Mouse (Mus musculus) neural tube, embryonic 13.5 days (tissue): Measurements from ENCODE around the gene Sh3bp1. TPM values are rescaled to one million over a fixed set of nuclear protein-coding genes. Genes with fewer than 3 reads are reported as not detected.
"Not testable (repeated sequence)": the region's sequence is repeated elsewhere in the genome, so short reads cannot be mapped to it uniquely, and the experiment has no call there.

Experiments used
- ATAC-seq: fragments of 200-750 bp; cut with Nextera tagmentation; 2 replicates; pipeline ENCODE4 v1.8.0; 2017; ENCODE audit warnings: low read depth, mild to moderate bottlenecking, moderate TSS enrichment, moderate library complexity
- H3K27ac ChIP-seq: fragments of 300-500 bp; sonication (generic); replicated peaks from 2 replicates; pipeline ENCODE4 v1.5.1; 2015; ENCODE audit warnings: moderate library complexity, mild to moderate bottlenecking, inconsistent platforms
- H3K27me3 ChIP-seq: fragments of 300-500 bp; sonication (generic); 2 replicates; pipeline ENCODE4 v1.6.1; 2015; ENCODE audit warnings: mild to moderate bottlenecking, inconsistent platforms
- H3K36me3 ChIP-seq: fragments of 300-500 bp; sonication (generic); 2 replicates; pipeline ENCODE4 v1.6.1; 2015; ENCODE audit warnings: mild to moderate bottlenecking, inconsistent platforms
- H3K4me1 ChIP-seq: fragments of 300-500 bp; sonication (generic); replicated peaks from 2 replicates; pipeline ENCODE4 v1.6.1; 2015; ENCODE audit warnings: inconsistent platforms
- H3K4me2 ChIP-seq: fragments of 300-500 bp; sonication (generic); 2 replicates; pipeline ENCODE4 v1.6.1; 2015; ENCODE audit warnings: inconsistent platforms, mild to moderate bottlenecking, moderate library complexity
- H3K4me3 ChIP-seq: fragments of 300-500 bp; sonication (generic); 2 replicates; pipeline ENCODE4 v1.5.1; 2015; ENCODE audit warnings: mild to moderate bottlenecking, inconsistent platforms
- H3K9ac ChIP-seq: fragments of 300-500 bp; sonication (generic); 2 replicates; pipeline ENCODE4 v1.6.1; 2015; ENCODE audit warnings: moderate library complexity, mild to moderate bottlenecking, inconsistent platforms
- H3K9me3 ChIP-seq: fragments of 300-500 bp; sonication (generic); 2 replicates; pipeline ENCODE4 v1.6.1; 2016; ENCODE audit warnings: inconsistent platforms
- WGBS: fragments of 180-500 bp; shearing (Covaris S2); methylation state at CpG from one replicate; pipeline ENCODE4 v1.1.7; 2015; 5-methylcytosine and 5-hydroxymethylcytosine counted together
- polyA plus RNA-seq: library from polyadenylated mRNA; unstranded; fragments of >200 nt; fragmentation: Nextera tagmentation; extraction: Ambion mirVana; gene quantifications from 2 replicates; pipeline ENCODE4 v1.2.1, GENCODE M21; 2015

Sh3bp1 gene
- polyA plus RNA-seq, 1 experiment from 2014 or later: 6.2 TPM

DNA sequence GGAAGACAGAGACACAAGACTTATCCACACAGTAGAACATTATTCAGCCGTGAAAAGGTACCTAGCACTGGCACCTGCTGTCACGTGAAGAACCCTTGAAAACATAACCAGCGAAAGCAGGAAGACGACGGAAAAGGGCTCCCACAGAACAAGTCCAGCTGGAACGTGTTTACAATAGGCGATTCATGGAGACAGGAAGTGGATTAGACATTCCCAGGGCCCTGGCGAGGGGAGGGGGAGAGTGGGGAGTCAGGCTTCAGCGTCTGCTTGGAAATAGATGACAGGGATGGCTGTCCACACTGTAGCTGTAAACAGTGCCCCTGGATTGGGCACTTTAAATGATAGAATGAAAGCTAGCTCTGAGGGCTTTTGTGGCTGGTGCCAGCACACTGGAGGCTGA, 31.2 kb upstream of the Sh3bp1 start:
- H3K4me2 ChIP-seq: peak overlapping the region; percentile 14; the same call in 1 of the 2 replicates
- no peak overlapping the region for H3K4me3 ChIP-seq
- peak overlapping the region; percentile 83 for H3K27ac ChIP-seq
- no peak overlapping the region for H3K9ac ChIP-seq
- no peaks in the 10 kb centered on the region for H3K36me3 ChIP-seq
- no peaks in the 10 kb centered on the region for H3K9me3 ChIP-seq
- peak; percentile 71 for ATAC-seq
- H3K4me1 ChIP-seq: peaks cover 13% of the 10 kb centered on the region
- H3K27me3 ChIP-seq: no peaks in the 10 kb centered on the region
- 25% methylated on average over 9 of the region's 9 CpGs for WGBS

DNA sequence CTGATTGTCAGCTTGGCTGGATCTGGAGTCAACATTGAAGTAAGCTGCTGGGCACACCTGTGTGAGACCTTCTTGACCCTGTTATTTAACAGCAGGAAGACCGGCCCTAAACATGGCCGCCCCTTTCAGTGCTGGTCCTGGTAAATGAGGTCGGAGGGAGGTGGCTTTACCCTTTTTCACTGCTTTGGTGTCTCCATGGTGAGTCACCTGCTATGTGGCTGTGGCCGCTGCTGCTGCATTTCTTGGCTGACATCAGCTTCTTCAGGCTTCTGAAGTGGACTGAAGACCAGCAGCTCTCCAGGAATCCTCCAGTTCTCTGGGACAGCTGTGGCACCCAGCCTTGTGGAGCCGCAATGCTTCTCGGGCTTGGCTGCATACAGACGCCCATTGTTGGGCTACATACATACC, 30.7 kb upstream of the Sh3bp1 start:
- ATAC-seq: peak; percentile 23
- no peaks in the 10 kb centered on the region for H3K9me3 ChIP-seq
- H3K27ac ChIP-seq: peak overlapping the region; percentile 83
- H3K4me2 ChIP-seq: peak overlapping the region; percentile 14; the same call in 1 of the 2 replicates
- no peak overlapping the region for H3K9ac ChIP-seq
- H3K4me3 ChIP-seq: no peak overlapping the region
- no peaks in the 10 kb centered on the region for H3K27me3 ChIP-seq
- 48% methylated on average over 7 of the region's 7 CpGs for WGBS
- H3K36me3 ChIP-seq: no peaks in the 10 kb centered on the region
- H3K4me1 ChIP-seq: peaks cover 15% of the 10 kb centered on the region

DNA sequence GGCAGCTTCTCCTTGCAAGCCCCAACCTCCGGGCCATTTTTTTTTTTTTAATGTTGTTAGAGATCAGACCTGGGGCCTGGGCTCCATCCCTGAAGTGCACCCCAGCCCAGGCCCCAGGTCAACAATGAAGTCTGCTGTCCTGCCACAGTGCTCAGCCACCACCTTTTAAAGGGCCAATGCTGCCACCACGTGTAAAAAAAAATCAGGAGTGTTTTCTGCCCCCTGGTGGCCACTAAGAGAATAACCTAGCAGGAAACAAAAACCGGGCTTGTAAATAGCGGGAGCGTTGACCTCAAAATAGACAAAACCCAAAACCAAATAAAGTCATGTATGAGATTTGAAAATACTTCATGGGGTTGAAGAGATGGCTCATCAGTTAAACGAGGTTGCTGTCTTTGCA, 29.8 kb upstream of the Sh3bp1 start:
- no peak for ATAC-seq
- no peaks in the 10 kb centered on the region for H3K9me3 ChIP-seq
- 25% methylated on average over 6 of the region's 6 CpGs for WGBS
- no peaks in the 10 kb centered on the region for H3K27me3 ChIP-seq
- H3K27ac ChIP-seq: no peak overlapping the region
- H3K4me1 ChIP-seq: peaks cover 17% of the 10 kb centered on the region
- H3K36me3 ChIP-seq: no peaks in the 10 kb centered on the region
- no peak overlapping the region for H3K4me3 ChIP-seq
- H3K9ac ChIP-seq: no peak overlapping the region
- H3K4me2 ChIP-seq: no peak overlapping the region

DNA sequence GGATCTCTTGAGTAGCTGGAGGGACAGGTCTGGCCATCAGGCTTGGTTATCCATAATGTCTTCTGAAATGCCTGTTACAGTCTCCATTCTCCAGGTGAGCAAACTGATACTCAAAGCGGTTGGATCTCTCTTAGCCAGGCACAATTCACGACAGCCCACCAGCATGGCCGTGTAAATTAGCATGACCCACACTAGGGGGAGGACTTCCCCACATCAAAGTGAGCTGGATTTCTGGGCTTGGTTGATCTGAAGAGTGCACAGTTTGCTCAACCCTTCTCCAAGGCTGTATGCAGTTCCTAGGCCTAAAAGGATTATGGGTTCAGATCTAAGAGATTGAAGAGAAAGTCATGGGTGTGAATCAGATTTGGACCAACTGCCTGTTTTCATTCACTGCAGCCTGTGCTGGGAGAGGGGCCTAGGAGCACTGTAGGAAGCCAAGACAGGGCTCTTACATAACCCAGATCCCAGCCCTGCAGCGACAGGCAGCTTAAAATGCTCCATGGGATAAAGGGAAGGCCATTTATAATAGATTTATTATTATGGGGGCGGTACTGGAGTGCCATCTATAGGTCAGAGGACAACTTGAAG, 27.5 kb upstream of the Sh3bp1 start:
- no peaks in the 10 kb centered on the region for H3K36me3 ChIP-seq
- H3K9me3 ChIP-seq: no peaks in the 10 kb centered on the region
- no peak overlapping the region for H3K4me3 ChIP-seq
- WGBS: 59% methylated on average over 5 of the region's 5 CpGs
- H3K4me2 ChIP-seq: no peak overlapping the region
- H3K27ac ChIP-seq: no peak overlapping the region
- no peaks in the 10 kb centered on the region for H3K27me3 ChIP-seq
- peaks cover 35% of the 10 kb centered on the region for H3K4me1 ChIP-seq
- H3K9ac ChIP-seq: no peak overlapping the region
- no peak for ATAC-seq

DNA sequence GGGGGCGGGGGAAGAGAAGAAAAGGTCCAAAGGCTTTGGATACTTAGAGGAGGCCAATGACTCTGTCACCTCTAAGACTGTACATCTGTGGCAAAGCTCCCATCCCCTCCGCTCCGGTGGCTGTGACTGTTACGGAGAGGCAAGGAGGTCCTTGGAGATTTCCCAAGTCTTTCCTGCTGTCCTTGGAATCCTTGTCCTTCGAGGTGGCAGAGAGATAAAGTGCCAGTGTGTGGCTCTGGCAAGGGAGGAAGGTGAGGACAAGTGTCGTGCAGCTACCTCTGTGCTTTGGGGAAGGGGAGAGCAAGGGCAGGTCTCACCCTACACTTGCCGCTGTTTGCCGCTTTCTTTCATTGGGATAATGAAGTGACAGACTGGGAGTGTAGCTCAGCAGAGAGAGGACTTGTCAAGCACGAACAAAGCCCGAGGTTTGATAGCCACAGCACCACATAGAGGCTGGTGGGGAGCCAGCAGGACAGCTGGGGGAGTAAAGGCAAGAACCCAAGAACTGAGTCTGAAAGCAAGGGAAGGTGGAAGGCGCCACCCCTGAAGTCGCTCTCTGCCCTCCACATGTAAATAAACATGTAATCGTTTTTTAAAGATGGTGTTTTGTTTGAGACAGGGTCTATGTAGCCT, 25.6 kb upstream of the Sh3bp1 start:
- Histone ChIP-seq H3K36me3 (no peaks in the 10 kb centered on the region), H3K4me1 (peaks cover 36% of the 10 kb centered on the region), H3K4me2 (no peak overlapping the region), H3K9ac (0 out of 2 replicates have a peak overlapping the region, but pooled peaks have one; percentile 14), H3K4me3 (no peak overlapping the region), H3K27ac (0 out of 2 replicates have a peak overlapping the region, but pooled peaks have one; percentile 42), H3K9me3 (no peaks in the 10 kb centered on the region), H3K27me3 (no peaks in the 10 kb centered on the region)
- ATAC-seq: no peak
- 57% methylated on average over 13 of the region's 13 CpGs for WGBS

DNA sequence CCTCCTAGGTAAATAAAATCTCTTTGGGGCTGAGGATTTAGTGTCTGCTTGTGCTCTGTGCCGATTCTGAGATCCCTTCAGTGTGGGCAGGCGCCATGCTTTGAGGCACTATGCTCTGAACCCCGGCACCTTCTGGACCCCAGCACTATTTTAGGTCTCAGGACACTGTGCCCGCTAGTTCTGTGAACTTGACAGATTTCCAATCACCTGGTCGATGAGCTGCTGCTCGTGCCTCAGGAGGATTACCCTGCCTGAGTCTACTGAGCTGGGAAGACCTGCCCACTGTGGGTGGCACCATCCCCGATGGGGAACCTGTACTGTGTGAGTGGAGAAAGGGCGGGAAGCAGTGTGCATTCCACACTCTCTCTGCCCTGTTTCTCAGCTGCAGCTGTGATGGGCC, 24.6 kb upstream of the Sh3bp1 start:
- H3K27me3 ChIP-seq: no peaks in the 10 kb centered on the region
- no peak overlapping the region for H3K4me3 ChIP-seq
- H3K36me3 ChIP-seq: 0 out of 2 replicates have a peak, but pooled peaks cover 2% of the 10 kb centered on the region
- peaks cover 39% of the 10 kb centered on the region for H3K4me1 ChIP-seq
- peak overlapping the region; percentile 91; the same call in 1 of the 2 replicates for H3K9ac ChIP-seq
- WGBS: 85% methylated on average over 8 of the region's 8 CpGs
- no peak overlapping the region for H3K4me2 ChIP-seq
- no peaks in the 10 kb centered on the region for H3K9me3 ChIP-seq
- ATAC-seq: no peak
- H3K27ac ChIP-seq: no peak overlapping the region

DNA sequence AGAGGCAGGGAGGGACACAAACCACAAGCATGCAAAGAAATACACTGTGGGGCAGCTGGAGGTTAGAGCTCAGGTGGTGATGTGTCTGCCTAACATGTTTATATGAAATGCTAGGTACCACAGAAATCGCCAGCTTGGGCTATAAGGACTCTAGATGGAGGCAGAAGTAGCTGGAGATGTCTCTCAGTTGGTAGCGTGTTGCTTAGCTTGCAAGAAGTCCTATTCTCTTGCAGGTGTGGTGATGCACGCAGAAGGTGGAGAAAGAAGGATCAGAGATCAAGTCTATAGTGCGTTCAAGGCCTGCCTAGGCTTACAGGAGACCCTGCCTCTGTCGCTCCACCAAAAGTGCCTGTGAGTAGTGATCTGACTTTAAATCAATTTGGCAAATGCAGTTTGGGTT, 24.0 kb upstream of the Sh3bp1 start:
- Histone ChIP-seq H3K9me3 (no peaks in the 10 kb centered on the region), H3K9ac (peak overlapping the region; percentile 91), H3K4me2 (peak overlapping the region; percentile 92), H3K4me3 (peak overlapping the region; percentile 79; the same call in 1 of the 2 replicates), H3K27me3 (no peaks in the 10 kb centered on the region), H3K36me3 (peaks cover 6% of the 10 kb centered on the region; the same call in 1 of the 2 replicates), H3K4me1 (peaks cover 39% of the 10 kb centered on the region), H3K27ac (peak overlapping the region; percentile 99)
- WGBS: 74% methylated on average over 5 of the region's 5 CpGs
- ATAC-seq: no peak

DNA sequence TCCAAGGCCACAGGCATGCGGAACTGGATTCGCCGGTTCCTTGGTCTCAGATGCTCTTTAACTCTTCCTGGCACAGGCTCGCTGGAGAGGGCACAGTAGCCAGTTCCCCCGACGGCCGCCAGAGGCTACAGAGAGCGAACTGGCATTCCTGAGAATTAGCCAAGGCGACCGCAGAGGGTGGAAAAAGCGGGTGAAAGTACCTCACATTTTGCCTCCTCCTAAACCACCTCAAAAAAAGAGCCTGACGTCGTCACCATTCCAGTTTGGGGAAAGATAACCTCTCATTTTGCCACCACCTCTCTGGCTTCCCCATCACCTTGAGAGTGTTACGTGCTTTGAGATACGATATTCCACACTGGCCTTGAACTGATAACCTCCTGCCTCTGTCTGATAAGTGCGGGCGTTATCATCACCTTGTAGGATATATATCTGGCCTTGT, 23.3 kb upstream of the Sh3bp1 start:
- Histone ChIP-seq H3K27ac (peak overlapping the region; percentile 99), H3K4me3 (peak overlapping the region; percentile 79), H3K27me3 (no peaks in the 10 kb centered on the region), H3K4me1 (peaks cover 39% of the 10 kb centered on the region), H3K4me2 (peak overlapping the region; percentile 92), H3K36me3 (peaks cover 14% of the 10 kb centered on the region), H3K9me3 (no peaks in the 10 kb centered on the region), H3K9ac (peak overlapping the region; percentile 91)
- peak; percentile 34; the same call in 1 of the 2 replicates for ATAC-seq
- WGBS: 3% methylated on average over 17 of the region's 17 CpGs

DNA sequence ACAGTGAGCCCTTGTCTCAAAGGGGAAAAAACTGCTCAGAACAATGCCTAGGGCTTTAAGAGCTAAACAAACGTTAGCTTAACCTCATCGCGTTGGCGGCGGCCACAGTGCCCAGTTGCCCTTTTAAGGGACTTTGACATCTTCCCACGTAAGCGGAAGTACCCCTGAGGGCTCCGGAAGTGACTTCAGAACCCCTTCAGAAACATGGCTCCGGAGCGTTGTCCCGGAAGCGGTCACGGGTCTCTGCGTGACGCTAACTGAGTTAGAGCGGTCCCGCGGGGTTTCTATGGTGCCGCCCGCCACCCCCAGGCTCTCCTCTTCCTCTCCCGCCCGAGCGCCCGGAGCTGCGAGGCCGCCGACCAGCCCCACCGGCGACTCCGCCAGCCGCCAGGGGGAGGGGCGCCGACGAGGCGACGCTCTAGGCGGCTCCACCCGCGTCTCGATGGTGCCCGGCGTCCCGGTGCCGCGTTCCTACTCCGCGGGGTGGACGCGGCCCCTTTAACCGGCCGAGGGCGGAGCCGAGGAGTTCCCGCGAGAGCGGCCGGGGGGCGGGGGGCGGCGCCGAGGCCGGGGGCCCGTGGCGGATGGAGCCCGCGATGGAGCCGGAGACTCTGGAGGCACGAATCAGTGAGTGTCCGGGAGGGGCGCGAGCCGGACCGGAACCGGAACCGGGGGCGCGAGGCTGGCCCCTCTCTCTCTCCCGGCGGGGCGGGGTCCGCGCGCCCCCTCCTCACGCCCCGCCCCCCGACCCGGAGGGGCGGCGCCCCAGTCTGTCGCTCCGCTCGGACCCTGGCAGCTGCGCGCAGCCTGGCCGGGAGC, 22.4 kb upstream of the Sh3bp1 start, which contains the start of gene Gga1:
Gene Gga1 (plus strand): TSS at position 200 of the 819 bp plus-strand sequence.
- peaks cover 39% of the 10 kb centered on the region for H3K4me1 ChIP-seq
- peak within 1 kb of the TSS; percentile 99 for H3K27ac ChIP-seq
- ATAC-seq: peak; percentile 90
- WGBS: under 1% methylated on average over 61 of the region's 95 CpGs
- no peaks in the 10 kb centered on the region for H3K9me3 ChIP-seq
- H3K27me3 ChIP-seq: no peaks in the 10 kb centered on the region
- H3K4me2 ChIP-seq: peak within 1 kb of the TSS; percentile 92
- H3K4me3 ChIP-seq: peak within 1 kb of the TSS; percentile 79
- peak within 1 kb of the TSS; percentile 91 for H3K9ac ChIP-seq
- H3K36me3 ChIP-seq: peaks cover 23% of the 10 kb centered on the region

DNA sequence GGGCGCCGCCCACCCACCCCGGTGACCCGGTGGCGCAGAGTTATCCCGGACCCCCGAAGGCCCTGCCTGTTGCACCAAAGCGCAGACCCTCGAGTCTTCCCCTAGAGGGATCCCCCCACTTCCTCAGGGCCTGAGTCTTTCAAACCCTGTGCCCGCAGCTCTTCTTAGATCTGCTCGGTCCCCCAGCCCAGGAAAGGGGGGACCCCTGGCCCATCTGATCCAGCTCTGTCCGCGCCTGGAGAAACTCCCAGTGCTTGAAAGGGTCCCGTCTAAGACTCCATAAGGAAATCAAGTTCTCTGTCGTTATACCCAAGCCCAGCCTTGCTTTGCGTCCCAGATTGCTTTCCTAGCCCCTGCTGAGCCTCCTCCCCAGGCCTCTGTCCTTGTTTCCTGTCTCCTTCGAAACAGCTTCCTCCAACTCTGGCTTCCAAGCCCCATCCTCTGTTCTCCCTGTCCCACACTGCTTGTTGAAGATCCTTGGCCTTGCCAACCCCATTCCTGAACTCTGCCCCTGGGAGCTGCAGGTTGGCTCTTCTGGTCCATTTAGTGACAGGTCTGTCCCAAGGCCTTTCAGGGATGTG, 21.7 kb upstream of the Sh3bp1 start:
- Histone ChIP-seq H3K27me3 (no peaks in the 10 kb centered on the region), H3K4me2 (peak overlapping the region; percentile 92), H3K4me3 (peak overlapping the region; percentile 79), H3K4me1 (peaks cover 39% of the 10 kb centered on the region), H3K9ac (peak overlapping the region; percentile 91), H3K36me3 (peaks cover 30% of the 10 kb centered on the region), H3K27ac (peak overlapping the region; percentile 99), H3K9me3 (no peaks in the 10 kb centered on the region)
- ATAC-seq: peak; percentile 42; the same call in 1 of the 2 replicates
- WGBS: 0% methylated on average over 15 of the region's 17 CpGs

DNA sequence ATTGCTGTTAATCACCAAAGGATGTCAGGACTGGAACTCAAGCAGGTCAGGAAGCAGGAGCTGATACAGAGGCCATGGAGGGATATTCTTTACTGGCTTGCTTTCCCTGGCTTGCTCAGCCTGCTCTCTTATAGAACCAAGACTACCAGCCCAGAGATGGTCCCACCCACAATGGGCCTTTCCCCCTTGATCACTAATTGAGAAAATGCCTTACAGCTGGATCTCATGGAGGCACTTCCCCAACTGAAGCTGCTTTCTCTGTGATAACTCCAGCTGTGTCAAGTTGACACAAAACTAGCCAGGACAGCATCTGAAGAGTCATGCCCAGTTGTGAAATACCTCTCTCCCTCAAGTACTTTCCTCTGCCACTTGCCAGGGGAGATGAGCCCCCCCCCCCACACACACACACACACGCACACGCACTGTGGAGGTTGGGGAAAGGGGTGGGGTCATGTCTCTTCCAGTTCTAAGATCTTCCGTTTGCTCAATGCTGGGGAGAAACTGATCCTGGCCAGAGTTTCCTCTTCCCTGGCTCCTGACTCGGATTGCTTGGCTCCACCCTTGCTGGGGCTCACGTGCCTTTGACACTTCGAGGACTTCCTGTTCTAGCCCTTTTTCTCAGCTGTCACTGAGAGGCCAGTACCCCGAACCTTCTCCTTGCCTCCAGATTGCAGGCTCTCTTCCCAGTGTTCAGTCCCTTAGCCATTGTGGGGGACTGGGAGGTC, 20.6 kb upstream of the Sh3bp1 start:
- not testable (repeated sequence) for H3K9me3 ChIP-seq, ATAC-seq, H3K27ac ChIP-seq, H3K4me3 ChIP-seq, H3K27me3 ChIP-seq
- peak overlapping the region; percentile 92; the same call in 1 of the 2 replicates for H3K4me2 ChIP-seq
- H3K9ac ChIP-seq: peak overlapping the region; percentile 91; the same call in 1 of the 2 replicates
- peaks cover 41% of the 10 kb centered on the region for H3K36me3 ChIP-seq
- peaks cover 35% of the 10 kb centered on the region for H3K4me1 ChIP-seq
- 68% methylated on average over 6 of the region's 7 CpGs for WGBS
